Mouse (Mus musculus): ENCODE measurements at regions not wholly inside any gene's neighbourhood (a gene's known extent, or its start where the extent isn't known, plus 50 kb on each side); places are given as distances from the start of the nearest gene placed in this dataset.

DNA sequence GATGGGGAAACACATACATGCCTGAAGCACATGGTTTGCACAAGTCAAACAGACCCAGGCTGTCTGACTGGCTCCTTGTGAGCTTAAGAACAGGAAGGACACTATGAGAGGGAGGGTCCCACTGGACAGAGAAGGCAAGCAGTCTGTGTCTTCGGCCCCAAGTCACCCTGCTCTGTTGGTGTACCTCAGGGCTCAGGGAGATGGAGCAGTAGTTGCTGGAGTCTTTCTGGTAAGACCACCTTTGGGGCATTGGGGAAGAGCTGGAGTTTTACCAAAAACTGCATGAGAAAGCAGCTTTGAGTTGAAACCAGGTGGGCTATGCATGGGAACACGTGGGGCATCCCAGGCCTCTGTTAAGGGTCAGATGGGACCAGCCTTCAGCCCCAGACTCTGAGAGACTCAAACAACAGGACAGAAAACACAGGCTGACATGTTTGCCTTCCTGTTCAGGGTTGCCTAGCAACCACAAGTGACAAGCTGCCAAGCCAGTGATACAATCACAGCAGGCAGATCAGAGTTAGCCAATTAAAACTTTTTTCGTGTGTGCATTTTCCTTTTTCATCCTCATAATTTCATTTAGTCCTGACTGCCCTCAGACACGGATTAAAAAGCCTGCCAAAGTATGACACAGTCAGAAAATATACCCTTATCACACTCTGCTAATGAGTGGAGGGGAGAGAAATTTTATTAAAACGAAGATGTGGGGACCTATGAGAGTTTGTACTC is 241.4 kb upstream of the Xylt1 start:
- Histone ChIP-seq H3K4me1 (peaks cover 15% of the 10 kb centered on the region), H3K9me3 (replicated peaks) (no peaks in the 10 kb centered on the region), H3K27ac (replicated peaks) (peak overlapping the region; percentile 41; the same call in 1 of the 2 replicates), H3K4me2 (no peak overlapping the region), H3K4me3 (replicated peaks) (no peak overlapping the region), H3K27me3 (replicated peaks) (no peaks in the 10 kb centered on the region; the same call in 1 of the 2 replicates), H3K9ac (replicated peaks) (no peak overlapping the region), H3K36me3 (no peaks in the 10 kb centered on the region)
- 11% methylated on average over 5 of the region's 5 CpGs for WGBS
- peak; percentile 86 for ATAC-seq (ENCODE audit: low FRiP score)

DNA sequence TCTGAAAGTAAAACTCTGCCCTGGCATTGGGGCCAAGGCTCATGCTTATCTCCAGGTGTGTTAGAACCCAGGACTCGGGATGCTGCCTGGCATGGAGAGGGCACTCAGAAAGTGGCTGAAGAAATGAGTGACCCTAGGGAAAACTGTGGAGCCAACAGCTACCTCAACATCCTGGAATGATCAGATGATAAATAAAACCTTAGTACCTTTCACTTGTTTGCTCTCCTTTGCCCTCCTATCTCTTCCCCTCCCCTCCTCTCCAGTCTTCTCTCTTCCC is 240.9 kb upstream of the Xylt1 start:
- no peak overlapping the region for H3K4me3 ChIP-seq (replicated peaks)
- no peak overlapping the region for H3K27ac ChIP-seq (replicated peaks)
- no peak for ATAC-seq (ENCODE audit: low FRiP score)
- WGBS = 64% methylated on average over 1 of the region's 1 CpGs
- H3K4me2 ChIP-seq = no peak overlapping the region
- H3K36me3 ChIP-seq = no peaks in the 10 kb centered on the region
- no peaks in the 10 kb centered on the region; the same call in 1 of the 2 replicates for H3K27me3 ChIP-seq (replicated peaks)
- H3K9ac ChIP-seq (replicated peaks) = no peak overlapping the region
- H3K4me1 ChIP-seq = peaks cover 15% of the 10 kb centered on the region
- H3K9me3 ChIP-seq (replicated peaks) = no peaks in the 10 kb centered on the region

DNA sequence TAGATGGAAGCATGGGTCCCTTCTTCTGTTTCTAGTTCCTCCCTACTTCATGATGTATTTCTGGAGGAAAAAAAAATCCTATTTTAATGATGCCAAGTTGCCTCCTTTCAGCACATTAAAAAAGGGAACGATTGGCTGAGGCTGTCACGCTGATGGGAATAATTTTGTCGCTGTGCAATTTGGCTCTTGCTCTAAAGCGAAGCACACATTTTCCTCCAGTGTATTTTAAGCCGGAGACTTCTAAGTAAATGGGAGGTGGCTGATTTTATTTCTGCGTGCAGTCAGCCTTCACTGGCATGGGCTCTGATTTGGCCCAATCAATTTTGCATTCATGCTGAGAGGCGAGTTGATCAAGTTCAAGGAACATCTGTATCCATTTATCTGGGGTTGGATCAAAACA is 234.0 kb upstream of the Xylt1 start:
- H3K36me3 ChIP-seq = no peaks in the 10 kb centered on the region
- H3K9me3 ChIP-seq (replicated peaks) = no peaks in the 10 kb centered on the region
- no peak overlapping the region for H3K9ac ChIP-seq (replicated peaks)
- peaks cover 5% of the 10 kb centered on the region; the same call in 1 of the 2 replicates for H3K4me1 ChIP-seq
- WGBS = 62% methylated on average over 7 of the region's 7 CpGs
- ATAC-seq (ENCODE audit: low FRiP score) = no peak
- H3K27me3 ChIP-seq (replicated peaks) = no peaks in the 10 kb centered on the region
- H3K4me3 ChIP-seq (replicated peaks) = no peak overlapping the region
- no peak overlapping the region for H3K4me2 ChIP-seq
- H3K27ac ChIP-seq (replicated peaks) = no peak overlapping the region

DNA sequence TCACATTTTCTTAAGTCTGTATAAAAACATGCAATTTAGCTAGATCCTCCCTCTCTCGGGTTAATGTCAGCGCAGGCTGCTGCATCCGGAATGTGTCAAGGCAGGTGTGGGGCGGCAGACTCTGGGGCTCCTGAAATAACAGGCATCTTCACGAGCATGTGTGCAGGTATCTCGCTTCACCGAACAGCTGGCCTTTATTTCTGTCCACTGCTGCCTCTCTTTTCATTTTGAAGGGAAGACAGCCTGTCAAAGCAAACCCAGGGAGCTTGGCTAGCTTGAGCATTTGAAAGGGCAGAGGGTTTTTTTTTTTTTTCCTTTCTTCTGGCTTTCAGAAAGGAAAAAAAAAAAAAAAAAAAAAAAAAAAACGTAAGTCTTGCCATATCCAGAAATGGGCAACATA is 230.4 kb upstream of the Xylt1 start:
- H3K9me3 ChIP-seq (replicated peaks) = no peaks in the 10 kb centered on the region
- 80% methylated on average over 8 of the region's 8 CpGs for WGBS

DNA sequence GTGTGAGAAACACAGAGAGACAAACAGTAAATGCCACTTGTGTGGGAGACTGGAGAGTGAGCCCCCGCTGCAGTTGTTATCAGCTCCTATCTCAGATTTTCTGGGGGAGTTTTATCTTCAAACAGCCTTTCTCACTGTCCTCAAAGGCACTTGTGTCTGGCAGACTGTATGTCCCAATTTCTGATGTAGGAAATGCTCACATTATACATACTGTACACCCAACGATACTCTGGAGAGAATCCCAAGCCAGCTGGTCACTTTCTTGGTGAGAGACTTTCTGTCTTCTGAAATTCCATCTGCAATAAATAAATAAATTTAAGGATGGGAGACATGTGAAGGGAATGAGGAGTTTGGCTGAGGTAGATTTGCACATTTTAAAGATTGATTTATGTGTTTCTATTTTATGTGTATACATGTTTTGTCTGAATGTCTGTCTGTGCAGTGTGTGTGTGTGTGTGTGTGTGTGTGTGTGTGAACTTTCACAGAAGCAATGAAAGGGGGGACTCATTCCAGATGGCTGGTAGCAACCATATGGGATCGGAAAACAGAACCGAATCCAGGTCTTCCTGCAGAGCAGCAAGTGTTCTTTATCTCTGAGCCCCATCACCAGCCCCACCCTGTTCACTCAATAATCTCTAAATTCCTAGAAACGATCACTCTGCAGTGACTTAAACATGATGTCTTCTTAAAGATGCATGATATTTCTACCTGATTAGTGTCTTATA is 226.8 kb upstream of the Xylt1 start:
- 84% methylated on average over 5 of the region's 5 CpGs for WGBS
- H3K27ac ChIP-seq (replicated peaks) = no peak overlapping the region
- no peak overlapping the region for H3K4me2 ChIP-seq
- H3K9me3 ChIP-seq (replicated peaks) = no peaks in the 10 kb centered on the region
- no peak overlapping the region for H3K9ac ChIP-seq (replicated peaks)
- H3K4me1 ChIP-seq = no peaks in the 10 kb centered on the region
- no peaks in the 10 kb centered on the region for H3K27me3 ChIP-seq (replicated peaks)
- no peak for ATAC-seq (ENCODE audit: low FRiP score)
- H3K36me3 ChIP-seq = no peaks in the 10 kb centered on the region
- no peak overlapping the region for H3K4me3 ChIP-seq (replicated peaks)

More for the DNA sequence above, 230.4 kb upstream of the Xylt1 start:
- H3K36me3 ChIP-seq = no peaks in the 10 kb centered on the region
- peaks cover 5% of the 10 kb centered on the region; the same call in 1 of the 2 replicates for H3K4me1 ChIP-seq
- H3K27me3 ChIP-seq (replicated peaks) = no peaks in the 10 kb centered on the region
- H3K4me3 ChIP-seq (replicated peaks) = no peak overlapping the region
- no peak overlapping the region for H3K27ac ChIP-seq (replicated peaks)
- no peak overlapping the region for H3K9ac ChIP-seq (replicated peaks)
- H3K4me2 ChIP-seq = no peak overlapping the region
- no peak for ATAC-seq (ENCODE audit: low FRiP score)

DNA sequence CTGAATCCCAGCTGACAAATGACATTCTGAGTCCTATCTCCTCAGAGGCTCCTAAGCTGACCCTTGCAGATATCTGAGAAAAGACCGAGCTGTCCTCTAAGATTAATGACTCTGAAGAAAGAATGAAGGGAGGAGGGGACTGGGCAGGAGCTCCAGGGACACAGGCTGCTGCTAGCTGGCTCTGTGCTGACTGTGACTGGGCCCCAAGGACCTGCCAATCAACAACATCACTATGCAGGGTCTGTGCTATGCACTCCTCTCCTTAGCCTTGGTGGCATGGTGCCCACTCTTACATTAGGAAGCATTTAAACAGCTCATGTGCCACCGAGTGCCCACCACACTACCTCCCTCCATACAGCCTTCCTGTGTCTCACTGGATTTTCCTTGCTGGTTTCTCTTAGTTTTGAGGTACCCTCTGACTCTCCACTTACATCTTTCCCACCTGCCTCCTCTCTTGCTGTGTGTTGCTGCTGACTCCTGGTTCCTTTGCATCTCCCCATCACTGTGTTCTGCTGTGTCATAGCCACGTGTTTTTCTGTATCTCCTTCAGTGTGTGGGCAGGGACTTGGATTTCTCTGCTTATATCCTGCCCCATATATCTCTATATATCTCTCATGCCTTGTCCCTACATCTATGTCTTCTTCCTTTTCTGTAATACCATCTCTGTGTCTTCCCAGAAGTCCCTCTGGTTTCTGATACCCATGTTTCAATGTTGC is 219.4 kb upstream of the Xylt1 start:
- no peaks in the 10 kb centered on the region for H3K4me1 ChIP-seq
- no peaks in the 10 kb centered on the region for H3K36me3 ChIP-seq
- H3K4me2 ChIP-seq = no peak overlapping the region
- 47% methylated on average over 3 of the region's 3 CpGs for WGBS
- H3K4me3 ChIP-seq (replicated peaks) = no peak overlapping the region
- no peak overlapping the region for H3K9ac ChIP-seq (replicated peaks)
- no peaks in the 10 kb centered on the region for H3K9me3 ChIP-seq (replicated peaks)
- ATAC-seq (ENCODE audit: low FRiP score) = no peak
- no peak overlapping the region for H3K27ac ChIP-seq (replicated peaks)
- H3K27me3 ChIP-seq (replicated peaks) = no peaks in the 10 kb centered on the region

DNA sequence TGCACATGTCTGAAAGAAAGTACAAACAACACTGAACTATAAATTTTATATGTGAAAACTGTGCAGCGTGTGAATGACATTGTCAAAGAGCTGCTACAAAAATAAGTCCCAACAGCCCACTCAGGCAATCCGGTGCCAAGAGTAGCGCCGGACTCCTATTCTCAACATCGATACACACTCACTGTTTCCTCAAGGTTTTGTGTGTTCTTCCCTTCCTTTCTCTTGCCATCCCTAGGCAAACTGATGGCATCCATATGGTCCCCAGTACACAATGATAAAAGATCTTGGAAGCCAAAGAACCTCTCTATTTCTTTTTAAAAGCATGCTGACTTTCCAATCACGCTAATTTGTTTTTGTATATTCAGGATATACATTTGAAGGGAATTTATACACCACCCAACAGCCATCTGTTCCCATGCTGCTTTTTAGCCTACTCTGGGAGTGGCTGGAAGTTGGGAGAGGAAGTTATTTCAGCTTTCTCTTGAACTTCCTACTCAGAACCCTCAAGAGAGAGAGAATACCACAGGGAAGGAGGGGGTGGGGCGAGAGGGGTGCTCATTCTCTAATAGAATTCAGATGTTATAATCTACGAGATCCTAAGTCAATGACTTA is 205.9 kb upstream of the Xylt1 start:
- no peaks in the 10 kb centered on the region for H3K4me1 ChIP-seq
- no peaks in the 10 kb centered on the region for H3K27me3 ChIP-seq (replicated peaks)
- 86% methylated on average over 8 of the region's 8 CpGs for WGBS
- H3K4me2 ChIP-seq = no peak overlapping the region
- H3K27ac ChIP-seq (replicated peaks) = no peak overlapping the region
- H3K36me3 ChIP-seq = no peaks in the 10 kb centered on the region
- H3K4me3 ChIP-seq (replicated peaks) = no peak overlapping the region
- ATAC-seq (ENCODE audit: low FRiP score) = no peak
- H3K9me3 ChIP-seq (replicated peaks) = 0 out of 2 replicates have a peak, but pooled peaks cover 4% of the 10 kb centered on the region
- H3K9ac ChIP-seq (replicated peaks) = no peak overlapping the region

DNA sequence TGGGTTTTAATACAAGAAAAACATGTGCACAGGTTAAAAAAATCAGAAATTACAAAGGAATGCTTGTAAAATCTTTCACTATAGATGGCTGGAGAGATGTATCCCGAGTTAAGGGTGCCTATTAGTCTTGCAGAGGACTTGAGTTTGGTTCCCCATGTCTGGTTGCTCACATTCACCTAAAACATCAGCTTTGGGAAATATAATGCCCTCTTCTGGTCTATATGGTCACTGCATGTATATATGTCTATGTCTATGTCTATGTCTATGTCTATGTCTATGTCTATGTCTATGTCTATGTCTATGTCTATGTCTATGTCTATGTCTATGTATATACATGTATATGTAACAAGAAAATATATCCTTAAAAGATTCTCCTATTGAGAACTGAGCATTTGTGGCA is 196.8 kb upstream of the Xylt1 start:
- no peaks in the 10 kb centered on the region for H3K27me3 ChIP-seq (replicated peaks)

DNA sequence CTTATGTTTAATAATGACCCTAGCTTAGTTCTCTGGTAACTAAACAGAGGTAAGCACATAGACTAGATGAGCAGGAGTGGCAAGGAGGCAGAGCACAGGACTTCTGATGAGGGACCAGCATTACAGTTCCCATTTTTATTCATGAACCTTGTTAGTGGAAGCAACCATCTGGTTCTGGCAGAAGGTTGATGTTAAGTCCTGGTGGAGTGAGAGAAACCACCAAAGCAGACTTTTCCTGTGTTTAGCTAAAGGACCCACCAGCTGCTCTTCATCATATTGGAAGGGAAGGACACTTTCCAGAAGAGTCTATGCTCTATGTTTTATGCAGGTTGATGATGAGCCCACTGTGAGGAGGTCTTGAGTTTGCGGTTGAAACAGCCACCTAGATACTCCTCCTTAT is 194.9 kb upstream of the Xylt1 start:
- no peak for ATAC-seq (ENCODE audit: low FRiP score)
- Histone ChIP-seq H3K4me3 (replicated peaks) (no peak overlapping the region), H3K4me1 (no peaks in the 10 kb centered on the region), H3K27ac (replicated peaks) (no peak overlapping the region), H3K9me3 (replicated peaks) (no peaks in the 10 kb centered on the region), H3K27me3 (replicated peaks) (no peaks in the 10 kb centered on the region), H3K9ac (replicated peaks) (no peak overlapping the region), H3K4me2 (no peak overlapping the region), H3K36me3 (no peaks in the 10 kb centered on the region)
- WGBS = 88% methylated on average over 1 of the region's 1 CpGs

More for the DNA sequence above, 196.8 kb upstream of the Xylt1 start:
- 67% methylated on average over 1 of the region's 1 CpGs for WGBS
- Histone ChIP-seq H3K27ac (replicated peaks) (no peak overlapping the region), H3K4me1 (no peaks in the 10 kb centered on the region), H3K36me3 (no peaks in the 10 kb centered on the region), H3K4me3 (replicated peaks) (no peak overlapping the region), H3K9ac (replicated peaks) (no peak overlapping the region), H3K4me2 (no peak overlapping the region), H3K9me3 (replicated peaks) (no peaks in the 10 kb centered on the region)
- ATAC-seq (ENCODE audit: low FRiP score) = no peak

DNA sequence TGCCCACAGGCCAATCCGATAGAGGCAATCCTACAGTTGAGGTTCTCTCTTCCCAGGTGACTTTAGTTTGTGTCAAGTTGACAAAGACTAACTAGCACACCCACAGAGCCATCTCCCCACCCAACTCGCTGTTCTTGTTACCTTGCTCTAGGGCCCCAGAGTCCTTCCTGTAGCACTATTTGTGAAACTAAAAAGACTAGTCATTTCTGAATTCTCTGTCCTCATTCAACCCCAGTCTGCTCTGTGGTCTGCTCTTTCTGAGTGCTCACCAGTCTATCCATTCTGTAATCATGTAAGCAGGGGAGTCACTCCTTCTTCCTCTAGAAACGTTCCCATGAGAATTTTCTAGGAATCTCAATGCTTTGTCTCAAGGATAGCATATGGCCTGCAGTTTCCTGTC is 184.2 kb upstream of the Xylt1 start:
- Histone ChIP-seq H3K9me3 (replicated peaks) (no peaks in the 10 kb centered on the region), H3K9ac (replicated peaks) (no peak overlapping the region), H3K4me3 (replicated peaks) (no peak overlapping the region), H3K27me3 (replicated peaks) (no peaks in the 10 kb centered on the region), H3K4me2 (no peak overlapping the region), H3K36me3 (no peaks in the 10 kb centered on the region), H3K27ac (replicated peaks) (no peak overlapping the region), H3K4me1 (no peaks in the 10 kb centered on the region)
- WGBS = 79% methylated on average over 3 of the region's 3 CpGs
- ATAC-seq (ENCODE audit: low FRiP score) = no peak

DNA sequence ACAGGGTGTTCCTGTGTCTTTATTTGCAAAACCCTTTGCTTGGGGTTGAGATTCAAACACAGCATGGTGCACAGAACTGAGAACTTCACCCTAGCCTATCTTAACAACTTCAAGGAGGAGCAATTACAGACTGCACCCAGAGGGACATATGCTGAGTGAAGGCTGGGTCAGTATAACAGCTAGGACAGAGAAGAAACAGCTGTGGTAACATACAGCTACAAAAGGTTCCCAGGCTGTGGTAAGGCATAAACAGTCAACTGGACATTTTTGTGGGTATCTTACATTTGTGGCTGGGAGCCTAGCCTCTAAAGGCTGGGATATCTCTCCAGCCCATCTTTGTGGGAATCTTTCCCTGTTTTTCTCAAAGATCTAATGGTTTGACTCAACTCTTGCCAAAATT is 154.5 kb upstream of the Xylt1 start:
- no peak overlapping the region for H3K4me2 ChIP-seq
- no peaks in the 10 kb centered on the region for H3K36me3 ChIP-seq
- no peak overlapping the region for H3K9ac ChIP-seq (replicated peaks)
- H3K9me3 ChIP-seq (replicated peaks) = no peaks in the 10 kb centered on the region
- no peak for ATAC-seq (ENCODE audit: low FRiP score)
- no peaks in the 10 kb centered on the region; the same call in 1 of the 2 replicates for H3K4me1 ChIP-seq
- H3K27me3 ChIP-seq (replicated peaks) = no peaks in the 10 kb centered on the region
- no peak overlapping the region for H3K4me3 ChIP-seq (replicated peaks)
- H3K27ac ChIP-seq (replicated peaks) = no peak overlapping the region

Data from neural tube, embryonic 15.5 days (tissue).